Mouse (Mus musculus): ENCODE measurements around the gene Cd160.

The Cd160 gene

DNA sequence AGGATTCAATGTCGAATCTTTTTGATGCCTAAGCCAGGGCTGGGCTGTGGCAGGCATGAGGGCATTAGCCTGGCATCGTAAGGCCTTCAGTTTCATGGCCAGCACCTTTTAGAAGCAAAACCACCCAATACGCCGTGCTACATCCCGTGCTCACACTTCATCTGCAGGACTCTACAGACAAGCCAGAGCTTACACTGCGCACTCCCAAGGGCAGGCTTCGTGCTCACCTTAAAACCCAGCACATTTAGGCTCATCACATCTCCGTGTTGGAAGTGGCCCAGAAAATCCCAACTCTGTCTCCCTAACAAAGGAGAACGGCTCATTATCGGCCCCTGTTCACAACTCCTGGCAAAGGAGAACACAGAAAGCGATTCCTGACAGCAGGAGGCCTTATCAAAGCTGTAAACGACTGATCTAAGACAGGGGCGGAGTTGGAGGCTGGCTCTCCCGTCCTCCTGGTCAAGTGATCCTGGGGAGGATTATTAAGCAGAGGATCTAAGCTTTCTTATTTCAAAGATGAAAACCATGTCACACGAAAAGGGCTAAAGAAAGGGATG, 765 bp downstream of the Cd160 start:
- DNase-seq, result peak in 1 of 2 experiments; percentile 28

DNA sequence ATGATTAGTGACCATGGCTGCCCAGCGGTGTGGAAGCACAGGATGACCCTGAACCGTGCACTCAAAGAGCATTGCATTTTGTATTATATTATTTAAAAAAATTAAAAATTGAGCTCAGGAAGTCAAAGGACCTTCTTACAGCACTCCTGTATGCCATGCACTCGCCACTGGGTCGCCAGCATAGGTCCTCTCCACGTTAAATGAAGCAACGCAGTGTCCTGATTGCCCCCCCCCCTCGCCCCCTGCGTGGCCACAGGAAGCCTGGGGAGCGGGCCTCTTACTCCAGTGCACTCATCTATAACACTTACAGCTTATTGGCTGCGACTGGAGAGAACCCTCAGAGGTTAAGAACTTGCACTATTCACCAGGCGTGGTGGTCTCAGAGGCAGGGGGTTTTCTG, 3.9 kb downstream of the Cd160 start:
- no peak for DNase-seq

DNA sequence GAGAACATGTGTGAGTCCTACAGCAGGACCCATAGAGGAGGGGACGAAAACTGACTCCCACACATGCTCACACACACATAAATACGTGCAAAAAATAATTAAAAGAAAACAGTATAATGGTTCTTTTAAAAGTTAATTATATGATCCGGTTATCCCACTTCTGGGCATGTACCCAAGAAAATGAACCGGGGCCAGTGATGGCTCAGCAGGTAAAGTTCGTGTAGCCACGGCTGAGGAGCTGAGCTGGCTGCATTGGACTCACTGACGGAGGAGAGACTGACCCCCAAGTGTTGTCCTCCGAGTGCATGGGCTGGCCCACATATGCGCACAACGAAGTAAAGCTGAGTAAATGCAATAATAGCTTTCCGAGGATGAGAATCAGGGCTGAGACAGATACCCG, 4.5 kb downstream of the Cd160 start:
- peak; percentile 77 to 82 for DNase-seq

DNA sequence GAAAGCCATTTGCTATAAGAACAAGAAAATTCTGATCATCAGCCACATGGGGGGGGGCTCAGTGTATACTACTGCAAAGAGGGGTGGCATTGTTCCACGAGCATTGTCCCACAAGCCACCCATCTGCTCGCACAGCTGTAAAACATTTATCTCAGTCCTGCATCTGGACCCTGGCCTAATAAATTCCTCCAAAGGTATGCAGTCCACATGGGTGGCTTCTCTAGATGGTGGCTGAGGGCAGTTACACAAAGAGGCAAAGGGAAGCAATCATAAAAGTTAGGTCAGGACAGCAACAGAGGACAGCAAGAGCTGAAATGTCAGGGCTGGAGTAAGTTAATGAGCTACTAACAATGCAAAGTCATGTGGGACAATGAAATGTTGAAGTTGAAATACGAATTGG, 5.5 kb downstream of the Cd160 start:
- peak in 1 of 2 experiments; percentile 78 for DNase-seq

DNA sequence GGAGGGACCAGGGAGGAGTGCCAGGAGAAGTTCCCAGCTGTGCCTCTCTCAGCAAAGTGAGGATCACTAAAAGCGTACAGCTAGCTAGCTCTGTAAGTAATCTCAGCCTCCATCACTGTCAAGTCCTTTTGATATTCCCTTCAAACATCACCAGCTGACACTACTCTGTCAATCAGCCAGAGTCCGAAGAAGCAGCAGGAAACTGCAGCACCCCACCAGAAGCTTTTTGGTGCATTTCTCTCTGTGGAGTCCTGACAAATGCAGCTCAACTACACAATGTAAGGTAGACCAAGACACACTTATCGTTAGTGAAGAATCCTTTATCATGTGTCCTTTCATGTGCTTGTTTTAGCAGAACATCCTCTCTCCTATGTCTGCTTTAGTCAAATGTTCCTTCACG, 7.6 kb downstream of the Cd160 start:
- DNase-seq, result no peak

DNA sequence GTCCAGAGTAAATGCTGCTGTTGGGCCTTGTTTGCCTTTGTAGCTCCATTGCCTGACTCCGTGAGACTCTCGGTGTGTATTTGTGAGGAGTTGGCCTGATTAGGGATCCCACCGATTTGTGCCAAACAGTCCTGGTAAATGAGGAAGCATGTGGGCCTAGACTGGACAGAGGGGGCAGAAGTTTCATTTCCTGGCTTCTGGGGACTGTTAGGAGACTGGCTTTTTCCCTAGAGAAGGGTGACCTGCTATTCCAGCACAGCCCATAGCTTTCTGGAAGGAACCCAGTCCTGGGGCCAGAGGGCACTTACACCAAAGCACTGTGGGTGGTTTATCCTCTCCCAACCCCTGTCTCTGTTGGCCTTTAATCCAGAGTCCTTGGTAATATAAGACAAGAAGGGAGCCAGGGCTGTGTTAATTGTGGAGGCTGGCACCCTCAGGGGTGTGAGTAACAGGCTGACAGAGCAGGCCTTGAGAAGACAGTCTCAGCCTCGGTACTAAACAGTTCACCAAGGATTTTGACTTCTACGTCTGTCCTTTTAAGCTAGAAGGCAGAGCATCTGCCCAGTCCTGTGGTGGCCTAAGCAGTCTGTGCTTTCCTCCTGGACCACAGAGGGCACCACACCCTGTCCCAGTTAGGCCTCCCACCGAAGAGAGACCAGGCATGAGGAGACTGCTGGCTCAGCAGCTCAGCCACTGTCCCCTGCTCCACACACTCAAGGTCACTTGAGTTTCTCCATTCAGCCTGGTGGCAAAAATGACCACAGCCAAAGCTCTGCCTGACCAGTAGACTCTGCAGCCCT, 8.8 kb downstream of the Cd160 start:
- DNase-seq, result peak; percentile 83 to 90

DNA sequence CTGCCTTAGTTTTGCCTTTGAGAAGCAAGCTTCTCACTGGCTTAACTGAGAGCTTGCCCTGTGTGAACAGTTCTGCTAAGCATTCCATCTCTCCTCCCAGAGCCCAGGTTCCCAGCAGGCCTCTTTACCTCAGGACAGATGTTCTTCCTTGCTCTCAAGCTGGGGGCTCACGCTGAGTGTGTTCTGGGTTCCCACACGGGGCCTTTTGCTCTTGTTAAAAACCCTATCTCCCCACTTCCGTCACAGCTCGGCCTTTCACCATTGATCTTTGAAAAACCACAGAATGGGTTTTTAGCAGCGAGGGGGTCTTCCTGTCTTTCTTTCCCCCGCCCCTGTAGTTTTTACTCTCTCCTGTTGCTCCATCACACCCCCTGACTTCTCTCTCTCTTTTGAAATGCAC, 14.8 kb downstream of the Cd160 start:
- DNase-seq, result no peak

DNA sequence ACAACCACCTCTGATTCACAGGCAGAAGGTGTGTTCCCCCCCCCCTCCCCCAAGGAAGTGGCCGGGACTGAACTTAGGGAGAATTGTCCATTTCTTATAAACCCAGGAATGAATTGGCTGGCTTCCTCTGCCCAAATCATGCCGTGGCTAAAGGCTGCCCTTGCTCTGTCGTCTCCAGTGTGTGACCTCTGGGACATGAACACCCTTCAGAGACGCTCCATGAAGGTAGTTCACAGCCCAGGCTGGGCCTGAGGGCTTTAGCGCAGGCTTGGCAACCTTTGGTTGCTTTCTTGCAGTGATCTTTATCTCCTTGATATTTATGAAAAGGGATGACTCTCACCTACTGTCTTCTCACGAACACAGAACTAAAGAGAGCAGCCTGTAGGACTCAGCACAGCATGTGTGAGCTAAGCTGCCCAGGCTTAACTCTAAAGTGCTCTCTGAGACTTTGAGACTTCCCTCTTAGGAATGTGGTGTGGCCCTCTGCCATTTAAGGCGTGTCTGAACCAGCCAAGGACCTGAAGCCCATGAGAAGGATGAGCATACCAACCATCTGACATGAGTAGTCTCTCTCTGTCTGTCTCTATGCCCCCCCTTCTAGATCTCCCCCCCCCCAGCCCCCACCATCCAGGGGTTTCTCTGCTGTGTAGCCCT, 15.4 kb downstream of the Cd160 start:
- peak; percentile 77 to 86 for DNase-seq

DNA sequence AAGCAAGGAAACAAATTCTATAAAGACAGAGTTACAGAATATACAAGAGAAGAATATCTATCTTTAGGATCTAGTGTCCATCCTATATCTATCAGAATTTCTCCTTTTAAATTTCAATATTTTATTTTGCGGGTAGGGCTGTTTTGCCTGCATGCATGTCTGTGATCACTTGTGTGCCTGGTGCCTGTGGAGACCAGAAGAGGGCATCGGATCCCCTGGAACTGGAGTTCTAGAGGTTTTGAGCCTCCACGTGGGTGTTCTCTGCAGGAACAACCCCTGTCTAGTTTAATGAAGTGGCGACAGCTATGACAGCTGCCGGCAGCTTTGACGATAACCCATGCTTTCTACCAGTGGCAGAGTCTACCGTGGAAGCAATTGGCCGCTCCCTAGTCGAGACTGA, 16.0 kb downstream of the Cd160 start:
- DNase-seq, result peak in 1 of 2 experiments; percentile 67

DNA sequence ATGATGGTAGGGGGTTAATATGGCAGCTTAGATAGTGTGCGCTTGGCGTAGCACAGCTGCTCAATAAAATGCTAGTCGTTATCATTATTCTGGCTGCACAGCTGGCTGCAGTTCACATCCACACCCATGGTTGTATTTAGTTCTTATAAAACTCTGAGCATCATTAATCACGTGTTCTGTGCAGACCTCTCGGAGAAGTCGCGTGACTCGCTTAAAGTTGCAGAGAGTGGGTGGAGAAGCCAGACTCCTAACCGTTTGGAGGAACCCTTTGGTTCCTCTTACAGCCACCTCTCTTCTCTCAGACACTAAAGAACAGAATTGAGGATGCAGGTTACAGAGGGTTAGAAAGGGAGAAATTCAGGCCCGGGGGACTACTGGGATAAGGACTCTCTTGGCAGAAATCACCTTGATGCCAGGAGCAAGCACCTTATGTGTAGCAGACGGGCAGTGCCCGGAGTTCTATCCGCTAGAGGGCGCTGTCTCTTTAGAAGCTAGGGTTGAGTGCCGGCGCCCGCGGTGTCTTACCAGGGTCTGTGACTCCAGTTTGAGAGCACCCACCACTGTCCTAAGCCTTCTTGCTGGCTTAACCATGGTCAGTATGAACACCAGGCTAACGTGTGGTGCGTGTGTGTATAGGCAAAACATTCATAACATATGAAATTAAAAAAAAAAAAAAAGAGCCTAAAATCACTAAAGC, 16.6 kb downstream of the Cd160 start:
- DNase-seq, result peak; percentile 78 to 92

DNA sequence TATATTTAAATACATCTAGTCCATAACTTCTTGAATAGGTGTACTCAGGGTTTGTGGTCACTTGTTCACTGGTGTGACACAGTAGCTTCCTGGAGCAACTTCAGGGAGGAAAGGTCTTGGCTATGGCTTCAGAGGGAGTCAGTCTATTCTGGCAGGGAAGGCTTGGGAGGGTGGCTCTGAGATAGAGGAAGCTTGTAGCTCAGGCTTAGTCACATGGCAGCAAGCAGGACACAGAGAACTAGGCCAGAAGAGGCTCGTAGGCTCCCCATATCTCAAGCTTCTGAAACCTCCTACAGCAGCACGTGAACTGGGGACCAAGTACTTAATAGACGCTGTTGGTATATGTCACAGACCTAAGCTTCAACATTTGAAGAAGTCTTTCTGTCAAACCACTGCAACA, 17.9 kb downstream of the Cd160 start:
- no peak for DNase-seq

DNA sequence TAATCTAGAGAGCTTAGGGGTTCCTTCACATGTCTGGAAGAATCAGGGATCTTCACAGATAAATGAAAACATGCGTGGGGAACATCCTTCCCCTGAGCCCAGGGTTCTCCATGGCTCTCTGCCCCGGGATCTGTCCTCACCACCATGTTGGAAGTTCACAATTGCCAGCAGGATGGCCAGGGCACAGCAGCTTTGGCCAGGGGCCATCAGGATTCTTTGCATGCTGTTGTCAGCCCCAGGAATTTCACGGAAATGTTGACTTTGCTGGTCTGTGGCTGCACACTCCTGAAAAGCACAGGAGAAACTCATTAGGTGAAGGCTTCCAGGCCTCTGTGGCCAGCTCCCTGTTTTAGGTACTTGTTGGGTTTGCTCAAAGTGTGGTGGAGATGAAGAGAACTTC, 20.5 kb downstream of the Cd160 start:
- DNase-seq, result no peak

DNA sequence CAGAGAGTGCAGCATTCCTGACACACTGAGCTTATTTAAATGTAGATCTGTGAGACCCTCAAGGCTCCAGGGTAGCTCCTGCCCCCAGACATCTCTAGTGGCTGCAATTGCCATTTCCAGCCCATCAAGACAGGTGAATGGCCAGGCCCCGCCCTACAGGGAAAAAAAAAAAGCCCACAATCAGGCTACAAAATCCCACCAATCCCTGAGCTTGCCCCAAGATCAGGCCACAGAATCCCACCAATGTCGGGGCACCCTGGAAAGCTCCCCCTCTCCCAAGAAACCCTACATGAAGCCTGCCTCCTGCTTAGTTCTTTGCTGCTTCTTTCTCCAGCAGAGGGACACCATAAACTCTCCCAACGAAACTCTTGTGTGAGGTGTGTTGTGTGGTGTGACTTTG, 21.0 kb downstream of the Cd160 start:
- no peak for DNase-seq

DNA sequence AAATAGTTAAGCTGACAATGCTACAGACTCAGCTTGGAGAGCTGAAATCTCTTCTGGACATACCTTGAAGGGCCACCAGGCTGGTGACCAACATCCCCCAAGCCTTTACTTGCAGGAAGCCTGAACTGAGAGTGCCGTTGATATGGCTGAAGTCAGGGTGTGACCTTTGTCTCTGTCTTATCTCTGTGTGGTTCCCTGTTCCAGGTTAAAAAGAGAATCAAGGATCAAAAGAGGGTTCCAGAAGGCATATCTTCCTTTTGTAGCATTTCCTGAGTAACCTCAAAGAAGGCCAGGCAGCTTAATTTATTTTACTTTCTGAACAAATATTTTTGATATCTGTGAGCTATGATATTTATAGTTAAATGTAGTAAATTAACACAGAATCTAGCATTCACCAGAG, 26.9 kb downstream of the Cd160 start:
- no peak for DNase-seq

DNA sequence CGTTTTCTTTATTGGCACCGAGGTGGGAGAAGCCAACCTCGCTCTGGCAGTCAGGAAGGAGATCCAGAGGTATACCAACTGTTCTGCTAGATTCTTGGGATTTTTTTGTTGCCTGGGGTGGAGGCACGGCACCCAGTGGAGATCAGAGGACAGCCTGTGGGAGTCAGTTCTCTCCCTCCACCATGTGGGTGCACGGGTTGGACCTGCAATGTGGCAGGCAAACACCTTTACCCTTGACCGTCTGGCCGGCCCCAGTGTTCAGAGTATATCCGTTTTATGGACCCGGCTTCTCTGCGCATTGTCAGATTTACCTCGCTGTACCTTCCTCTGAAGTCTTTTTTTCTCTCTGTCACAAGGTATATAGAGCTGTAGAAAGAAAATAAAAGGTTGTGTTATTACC, 28.9 kb downstream of the Cd160 start:
- DNase-seq, result no peak

DNA sequence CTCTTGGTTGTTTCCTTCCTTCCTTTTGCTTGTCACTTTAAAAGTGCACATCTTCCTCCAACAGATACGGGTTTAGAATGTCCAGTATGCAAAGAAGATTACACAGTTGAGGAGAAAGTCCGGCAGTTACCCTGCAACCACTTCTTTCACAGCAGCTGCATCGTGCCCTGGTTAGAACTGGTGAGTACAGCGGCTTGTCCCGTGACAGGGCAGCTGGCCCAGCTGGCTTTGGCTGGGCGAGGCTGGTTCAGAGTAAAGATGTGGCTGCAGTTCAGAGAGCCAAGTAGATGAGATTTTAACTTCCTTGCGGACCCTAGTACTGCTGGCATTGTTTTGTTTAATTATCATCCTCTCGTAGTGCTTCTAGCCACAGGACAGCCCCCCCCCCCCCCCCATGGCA, 40.6 kb downstream of the Cd160 start:
- DNase-seq, result peak; percentile 49 to 71

DNA sequence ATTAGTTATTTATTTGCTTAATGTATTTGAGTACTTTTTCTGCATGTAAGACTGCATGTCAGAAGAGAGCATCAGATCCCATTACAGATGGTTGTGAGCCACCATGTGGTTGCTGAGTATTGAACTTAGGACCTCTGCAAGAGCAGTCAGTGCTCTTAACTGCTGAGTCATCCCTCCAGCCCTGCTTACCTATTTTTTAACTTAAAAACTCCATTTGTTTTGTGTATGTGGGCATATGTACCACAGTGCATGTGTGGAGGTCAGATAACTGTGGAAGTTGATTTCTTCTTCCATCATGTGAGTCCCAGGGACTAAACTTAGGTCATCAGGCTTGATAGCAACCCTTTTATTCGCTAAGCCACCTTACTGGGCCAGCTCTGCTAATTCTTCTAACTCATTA, 41.4 kb downstream of the Cd160 start:
- DNase-seq, result no peak

DNA sequence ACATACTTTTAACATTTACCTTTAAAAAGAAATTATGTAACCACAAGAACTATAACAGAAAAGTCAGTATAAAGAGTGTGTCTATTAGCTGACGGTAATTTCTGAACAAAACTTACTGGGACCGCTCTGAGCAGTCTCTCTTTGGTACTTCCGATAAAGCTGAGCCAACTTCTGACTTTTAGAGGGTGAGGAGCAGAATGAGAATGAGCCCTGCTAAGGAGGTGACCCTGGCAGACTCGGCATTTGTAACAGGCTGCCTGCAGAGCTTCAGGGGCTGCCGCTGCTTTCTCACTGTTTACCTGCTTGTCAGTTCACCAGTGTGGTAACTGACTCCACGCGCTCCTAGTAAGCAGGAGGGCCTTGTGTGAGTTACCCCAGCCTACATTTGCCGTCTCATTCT, 46.9 kb downstream of the Cd160 start:
- no peak for DNase-seq

DNA sequence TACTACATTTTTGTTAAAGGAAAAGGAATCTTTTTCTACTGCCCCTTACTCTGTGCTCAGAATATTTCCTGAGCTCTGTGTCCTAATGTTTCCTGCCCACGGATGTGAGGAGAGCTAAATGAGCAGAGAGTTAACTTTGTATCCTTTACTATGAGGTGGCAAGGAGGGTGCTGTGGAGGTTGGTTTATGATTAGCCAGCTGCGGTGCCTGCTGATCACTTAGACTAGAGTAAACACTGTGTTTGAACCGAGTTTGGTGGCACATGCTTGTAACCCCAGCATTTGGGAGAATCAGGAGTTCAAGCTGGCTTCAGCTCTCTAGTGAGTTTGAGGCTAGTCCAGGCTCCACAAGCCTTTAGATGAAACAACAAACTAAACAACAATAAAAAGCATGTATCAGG, 52.0 kb downstream of the Cd160 start:
- peak; percentile 60 to 61 for DNase-seq

DNA sequence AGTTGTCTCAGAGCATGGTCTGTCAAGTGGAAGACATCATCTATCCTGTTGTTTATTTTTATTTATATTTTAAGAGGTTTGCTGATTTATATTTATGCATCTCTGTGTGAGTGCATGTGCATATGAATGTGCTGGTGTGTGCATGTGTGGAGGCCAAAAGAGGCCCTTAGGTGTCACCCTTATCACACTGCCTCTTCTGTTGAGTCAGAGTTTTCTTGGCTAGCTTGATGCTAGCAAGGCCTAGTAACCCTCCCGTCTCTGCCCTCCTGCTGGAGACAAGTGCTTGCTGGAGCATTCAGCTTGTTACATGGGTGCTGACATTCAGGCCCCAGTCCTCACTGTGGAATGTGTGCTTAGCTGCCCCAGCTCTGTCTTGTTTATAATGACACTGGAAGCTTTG, 56.2 kb downstream of the Cd160 start:
- no peak for DNase-seq

DNA sequence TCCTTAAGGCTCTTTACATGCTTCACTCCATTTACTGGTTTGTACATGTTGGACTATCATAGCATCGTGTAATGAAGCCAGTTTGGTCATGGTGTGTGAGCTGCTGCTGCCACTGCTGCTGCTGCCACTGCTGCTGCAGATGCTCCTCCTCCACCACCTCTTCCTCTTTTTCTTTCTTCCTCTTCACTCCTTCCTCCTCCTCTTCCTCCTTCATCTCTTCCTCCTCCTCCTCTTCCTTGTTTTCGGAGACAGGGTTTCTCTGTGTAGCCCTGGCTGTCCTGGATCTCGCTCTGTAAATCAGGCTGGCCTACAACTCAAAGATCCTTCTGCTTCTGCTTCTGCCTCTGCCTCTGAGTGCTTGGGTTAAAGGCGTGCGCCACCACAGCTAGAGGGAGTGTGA, 59.2 kb downstream of the Cd160 start:
- DNase-seq, result no peak

DNA sequence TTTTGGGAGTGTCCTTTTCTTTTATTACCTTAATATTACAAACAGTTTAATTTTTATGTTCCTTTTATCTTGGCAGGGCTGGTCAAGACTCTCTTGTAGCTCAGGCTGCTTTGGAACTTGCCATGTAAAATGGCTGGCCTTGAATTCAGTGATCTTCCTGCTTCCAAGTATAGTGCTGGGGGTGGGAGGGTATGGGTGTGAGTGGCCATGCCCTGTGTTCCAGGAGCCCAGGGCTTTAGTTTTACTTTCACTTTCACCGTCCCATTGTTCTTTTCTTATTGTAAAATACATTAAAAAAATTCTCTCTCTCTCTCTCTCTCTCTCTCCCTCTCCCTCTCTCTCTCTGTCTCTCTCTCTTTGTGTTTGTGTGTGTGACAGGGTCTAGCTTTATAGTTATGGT, 64.6 kb downstream of the Cd160 start:
- no peak for DNase-seq

DNA sequence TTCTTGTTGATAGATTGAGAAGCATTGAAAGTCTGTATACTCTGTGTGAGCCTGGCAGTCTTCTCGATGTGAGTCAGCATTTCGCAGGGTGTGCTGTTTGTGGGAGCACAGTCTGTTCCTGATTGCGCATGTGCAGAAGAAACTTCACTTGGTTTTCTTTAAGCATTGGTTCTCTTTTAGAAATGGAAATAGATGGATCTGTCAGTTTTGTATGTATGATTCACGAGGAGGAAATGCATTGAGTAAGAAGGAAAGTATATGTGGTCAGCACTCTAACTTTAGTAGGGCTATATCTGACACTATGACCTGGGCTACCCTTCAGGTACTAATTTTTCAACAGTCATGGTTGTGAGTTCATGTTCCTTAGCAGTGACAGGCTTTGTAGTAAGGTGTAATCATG, 69.5 kb downstream of the Cd160 start:
- no peak for DNase-seq

DNA sequence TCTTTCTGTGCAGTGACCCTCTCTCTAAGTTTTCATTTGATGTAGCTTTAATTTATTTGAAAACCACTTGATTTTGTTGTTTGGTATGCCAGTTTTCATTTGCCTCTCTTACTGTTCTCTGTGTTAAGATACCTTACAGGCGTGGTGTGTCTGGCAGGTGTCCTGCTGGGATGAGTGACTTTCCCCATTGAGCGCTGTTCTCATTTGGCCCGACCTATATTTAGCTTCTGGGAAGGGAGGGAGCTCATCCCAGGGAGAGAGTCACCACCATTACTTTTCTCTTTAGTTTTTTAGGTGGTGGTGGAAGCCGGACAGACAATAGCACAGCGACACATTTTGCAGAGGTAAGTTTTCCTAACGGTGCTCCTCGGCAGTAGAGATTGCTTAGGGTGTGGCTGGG, 71.5 kb downstream of the Cd160 start:
- no peak for DNase-seq

Data from kidney, adult 8-10 months (tissue).